Mouse (Mus musculus) heart, embryonic 15.5 days (tissue): ENCODE results near the gene Ifitm10. TPM values are rescaled to one million over a fixed set of nuclear protein-coding genes. Genes with fewer than 3 reads are reported as not detected.
A peak's percentile ranks its signal among the peaks of the same experiment; 100 is the strongest.
"Not testable (repeated sequence)": the region's sequence is repeated elsewhere in the genome, so short reads cannot be mapped to it uniquely, and the experiment has no call there.

Source experiments
- ATAC-seq: fragments of 200-750 bp; cut with Nextera tagmentation; replicated peaks from 2 replicates; pipeline ENCODE4 v1.8.0; 2017; ENCODE audit warnings: low read depth, moderate TSS enrichment; ENCODE audit not compliant: insufficient number of reproducible peaks, insufficient read depth, low FRiP score
- H3K27ac ChIP-seq: fragments of 300-500 bp; sonication (generic); 2 replicates; pipeline ENCODE4 v1.5.1; 2015; ENCODE audit warnings: mild to moderate bottlenecking, inconsistent platforms
- H3K27me3 ChIP-seq: fragments of 300-500 bp; sonication (generic); 2 replicates; pipeline ENCODE4 v1.6.1; 2015; ENCODE audit warnings: inconsistent platforms
- H3K36me3 ChIP-seq: fragments of 300-500 bp; sonication (generic); 2 replicates; pipeline ENCODE4 v1.6.1; 2015; ENCODE audit warnings: mild to moderate bottlenecking, inconsistent platforms
- H3K4me1 ChIP-seq: fragments of 300-500 bp; sonication (generic); replicated peaks from 2 replicates; pipeline ENCODE4 v1.6.1; 2015; ENCODE audit warnings: inconsistent platforms
- H3K4me2 ChIP-seq: fragments of 300-500 bp; sonication (generic); 2 replicates; pipeline ENCODE4 v1.6.1; 2015; ENCODE audit warnings: inconsistent platforms, mild to moderate bottlenecking, moderate library complexity
- H3K4me3 ChIP-seq: fragments of 300-500 bp; sonication (generic); 2 replicates; pipeline ENCODE4 v1.5.1; 2015; ENCODE audit warnings: mild to moderate bottlenecking, inconsistent platforms
- H3K9ac ChIP-seq: fragments of 300-500 bp; sonication (generic); 2 replicates; pipeline ENCODE4 v1.6.1; 2015; ENCODE audit warnings: mild to moderate bottlenecking, inconsistent platforms
- H3K9me3 ChIP-seq: fragments of 300-500 bp; sonication (generic); replicated peaks from 2 replicates; pipeline ENCODE4 v1.6.1; 2016; ENCODE audit warnings: inconsistent platforms
- WGBS: fragments of 180-500 bp; shearing (Covaris S2); methylation state at CpG from one replicate; pipeline ENCODE4 v1.1.7; 2015; ENCODE audit warnings: mixed read lengths; 5-methylcytosine and 5-hydroxymethylcytosine counted together
- polyA plus RNA-seq: library from polyadenylated mRNA; unstranded; fragments of >200 nt; fragmentation: Nextera tagmentation; extraction: Ambion mirVana; gene quantifications from 2 replicates; pipeline ENCODE4 v1.2.1, GENCODE M21; 2015

The Ifitm10 gene
- polyA plus RNA-seq, 1 experiment from 2014 or later: 5.5 TPM

DNA sequence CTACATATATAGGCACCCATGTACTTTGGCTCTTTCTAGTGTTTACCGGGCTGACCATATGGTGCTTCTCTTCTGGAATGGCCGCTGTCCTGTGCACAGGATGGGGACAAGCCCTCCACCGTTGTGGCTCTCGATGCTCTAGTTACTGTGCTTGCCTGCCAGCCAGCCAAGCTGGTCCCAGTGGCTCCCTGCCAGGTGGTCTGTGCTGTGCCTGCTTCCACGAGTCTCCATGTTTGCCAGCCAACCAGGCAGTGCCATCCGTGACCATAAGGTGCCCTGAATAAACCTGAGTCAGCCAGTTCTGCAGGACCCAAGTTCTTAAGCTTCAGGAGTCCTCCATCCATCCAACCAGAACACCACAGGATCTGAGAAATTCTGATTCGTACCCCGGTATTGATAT lies 38.4 kb downstream of the Ifitm10 start:
- Histone ChIP-seq H3K4me2 (no peak overlapping the region), H3K9ac (no peak overlapping the region), H3K36me3 (no peaks in the 10 kb centered on the region), H3K9me3 (no peaks in the 10 kb centered on the region), H3K27ac (no peak overlapping the region), H3K27me3 (no peaks in the 10 kb centered on the region), H3K4me1 (peaks cover 13% of the 10 kb centered on the region), H3K4me3 (no peak overlapping the region)
- 81% methylated on average over 8 of the region's 8 CpGs for WGBS
- ATAC-seq: no peak

DNA sequence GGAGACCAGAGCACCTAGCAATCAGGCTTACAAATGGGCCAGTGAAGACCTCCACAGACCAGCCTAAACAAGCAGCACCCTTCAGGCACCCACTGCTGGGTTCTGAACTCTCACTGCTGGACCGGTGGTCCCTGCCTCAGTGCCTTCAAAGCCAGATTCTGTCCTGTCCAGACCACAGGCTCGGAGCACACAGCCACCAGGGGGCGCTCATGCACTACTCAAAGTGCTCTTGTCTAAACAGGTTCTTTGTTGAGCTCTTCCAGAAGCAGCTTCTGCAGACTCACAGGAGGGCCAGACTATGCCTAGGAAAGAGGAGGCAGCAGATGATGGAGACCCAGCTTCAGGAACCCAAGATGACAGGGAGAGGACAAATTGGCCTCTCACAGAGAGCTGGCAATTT lies 39.3 kb downstream of the Ifitm10 start:
- Histone ChIP-seq H3K36me3 (no peaks in the 10 kb centered on the region), H3K9me3 (no peaks in the 10 kb centered on the region), H3K4me3 (no peak overlapping the region), H3K4me2 (no peak overlapping the region), H3K4me1 (peaks cover 22% of the 10 kb centered on the region), H3K9ac (0 out of 2 replicates have a peak overlapping the region, but pooled peaks have one; percentile 3), H3K27ac (no peak overlapping the region), H3K27me3 (no peaks in the 10 kb centered on the region)
- WGBS: 1% methylated on average over 3 of the region's 3 CpGs
- no peak; the same call in 1 of the 2 replicates for ATAC-seq

DNA sequence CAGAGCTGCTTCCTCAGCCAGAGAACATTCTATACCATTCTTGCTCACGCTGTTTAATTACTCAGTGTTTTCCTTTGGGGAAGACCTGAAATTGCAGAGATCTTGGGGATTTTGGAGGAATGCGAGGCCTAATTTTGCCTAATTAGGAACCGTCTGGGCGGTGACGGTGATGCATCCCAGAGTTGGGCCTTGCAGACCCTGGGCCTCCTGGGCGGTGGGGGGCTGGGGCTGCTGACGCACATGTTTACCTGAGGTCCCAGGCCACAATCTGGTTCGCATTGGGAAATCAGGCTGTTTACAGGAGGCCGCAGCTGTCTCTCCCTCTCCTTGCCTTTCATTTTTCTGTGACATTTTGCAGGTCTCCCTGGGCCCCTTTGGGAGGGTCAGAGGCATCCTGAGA lies 40.8 kb downstream of the Ifitm10 start:
- Histone ChIP-seq H3K4me1 (peaks cover 22% of the 10 kb centered on the region), H3K27ac (peak overlapping the region; percentile 64)
- WGBS: 80% methylated on average over 6 of the region's 9 CpGs
- not testable (repeated sequence) for H3K4me2 ChIP-seq, H3K4me3 ChIP-seq, H3K36me3 ChIP-seq, ATAC-seq, H3K27me3 ChIP-seq, H3K9me3 ChIP-seq, H3K9ac ChIP-seq

DNA sequence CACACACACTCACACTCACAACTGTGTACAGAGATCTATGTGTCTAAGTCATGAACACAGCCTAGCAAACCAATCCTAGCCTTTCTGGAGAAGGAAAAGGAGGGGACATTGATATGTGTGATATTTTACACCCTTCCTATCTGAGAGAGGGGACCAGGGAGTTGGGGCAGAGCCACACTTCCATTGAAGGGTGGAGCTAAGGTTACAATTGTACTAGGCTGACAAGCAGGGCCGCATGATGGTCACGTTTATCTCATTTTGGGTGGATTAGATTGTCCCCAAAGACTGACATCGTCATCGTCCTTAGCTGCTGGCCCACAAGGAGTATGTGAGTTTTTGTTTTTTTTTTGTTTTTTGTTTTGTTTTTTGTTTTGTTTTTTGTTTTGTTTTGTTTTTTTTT lies 42.3 kb downstream of the Ifitm10 start:
- Histone ChIP-seq H3K4me3 (no peak overlapping the region), H3K9me3 (no peaks in the 10 kb centered on the region), H3K4me2 (no peak overlapping the region), H3K27ac (peak overlapping the region; percentile 90), H3K27me3 (no peaks in the 10 kb centered on the region), H3K9ac (no peak overlapping the region), H3K36me3 (no peaks in the 10 kb centered on the region), H3K4me1 (peaks cover 30% of the 10 kb centered on the region)
- ATAC-seq: no peak
- WGBS: 56% methylated on average over 4 of the region's 4 CpGs

DNA sequence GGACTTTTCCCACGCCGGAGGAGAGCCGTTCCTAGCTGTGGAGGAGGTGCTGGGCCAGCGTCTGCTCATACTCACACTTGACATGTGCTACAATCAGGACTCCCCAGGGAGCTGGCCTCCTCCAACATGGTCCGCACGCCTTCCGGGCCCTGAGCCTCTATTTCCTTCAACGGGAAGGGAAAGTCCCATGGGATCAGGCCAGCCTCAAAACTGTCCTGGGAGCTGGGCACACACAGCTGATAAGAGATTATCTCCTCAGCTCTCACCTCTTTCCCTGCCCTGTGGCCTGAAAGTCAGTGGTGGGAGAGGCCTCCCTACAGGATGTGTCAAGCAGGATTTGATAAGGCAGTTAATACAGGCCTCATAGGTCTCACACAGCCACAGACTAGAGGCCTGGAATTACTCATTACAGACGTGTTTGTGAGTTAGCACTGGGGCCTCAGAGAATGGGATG lies 43.3 kb downstream of the Ifitm10 start:
- no peak overlapping the region for H3K4me2 ChIP-seq
- peak overlapping the region; percentile 90 for H3K27ac ChIP-seq
- ATAC-seq: peak; percentile 90
- no peak overlapping the region for H3K4me3 ChIP-seq
- peaks cover 30% of the 10 kb centered on the region for H3K4me1 ChIP-seq
- no peak overlapping the region for H3K9ac ChIP-seq
- H3K36me3 ChIP-seq: no peaks in the 10 kb centered on the region
- WGBS: 10% methylated on average over 9 of the region's 9 CpGs
- H3K9me3 ChIP-seq: no peaks in the 10 kb centered on the region
- H3K27me3 ChIP-seq: no peaks in the 10 kb centered on the region

DNA sequence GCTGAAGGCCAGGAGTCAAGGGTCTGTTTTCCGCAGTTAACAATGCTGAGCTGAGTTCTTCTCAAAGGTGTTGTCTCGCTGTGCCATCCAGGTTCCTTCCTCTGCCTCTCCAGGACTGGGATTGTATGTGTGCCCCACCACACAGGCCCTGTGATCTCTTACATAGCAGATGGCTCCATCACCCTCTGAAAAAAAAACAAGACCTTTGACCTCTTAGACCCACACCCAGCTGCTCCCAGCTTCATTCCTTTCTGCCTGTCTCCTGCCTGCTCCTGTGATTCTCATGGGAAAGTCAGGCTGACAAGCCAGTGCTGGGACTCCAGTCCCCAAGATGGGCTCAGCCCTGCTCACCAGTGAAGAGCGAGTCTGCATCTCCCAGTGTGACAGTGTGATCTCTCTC lies 45.0 kb downstream of the Ifitm10 start:
- peak overlapping the region; percentile 30; the same call in 1 of the 2 replicates for H3K27ac ChIP-seq
- H3K4me2 ChIP-seq: no peak overlapping the region
- no peak overlapping the region for H3K4me3 ChIP-seq
- H3K36me3 ChIP-seq: no peaks in the 10 kb centered on the region
- peaks cover 30% of the 10 kb centered on the region for H3K4me1 ChIP-seq
- no peak overlapping the region for H3K9ac ChIP-seq
- H3K9me3 ChIP-seq: no peaks in the 10 kb centered on the region
- 72% methylated on average over 3 of the region's 3 CpGs for WGBS
- ATAC-seq: no peak
- H3K27me3 ChIP-seq: no peaks in the 10 kb centered on the region

DNA sequence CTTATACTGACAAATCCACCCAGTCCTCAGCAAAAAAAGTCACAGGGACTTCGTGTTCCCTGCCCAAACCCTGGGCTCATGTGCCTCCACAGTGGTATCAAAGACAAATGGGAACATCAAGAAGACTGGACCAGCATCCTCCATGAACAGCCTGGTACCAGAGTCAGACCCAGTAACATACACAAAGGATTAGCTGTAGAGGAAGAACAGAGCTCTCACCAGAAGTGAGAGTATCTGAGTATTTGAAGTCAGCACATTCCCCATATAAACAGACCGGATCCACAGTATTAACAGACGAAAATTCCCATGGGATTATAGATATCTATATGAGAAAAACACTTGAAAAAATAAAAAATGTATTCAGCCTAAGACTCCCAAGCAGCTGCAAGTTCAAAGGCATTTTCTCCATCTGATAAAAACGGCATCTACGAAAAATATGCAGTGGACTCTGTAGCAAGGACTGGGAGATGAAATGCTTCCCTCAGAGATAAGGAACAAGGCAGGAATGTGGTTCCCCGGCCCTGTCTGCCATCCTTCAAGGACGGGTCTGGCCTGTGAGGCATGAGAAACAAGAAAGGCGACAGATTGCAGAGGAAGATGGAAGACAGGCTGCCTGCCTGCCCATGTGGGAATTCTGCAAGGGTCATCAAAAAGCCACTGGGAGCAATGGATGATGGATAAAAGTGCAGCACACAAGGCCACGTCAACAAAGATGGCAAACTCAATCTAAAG lies 46.7 kb downstream of the Ifitm10 start:
- WGBS: 30% methylated on average over 9 of the region's 9 CpGs
- no peaks in the 10 kb centered on the region for H3K27me3 ChIP-seq

DNA sequence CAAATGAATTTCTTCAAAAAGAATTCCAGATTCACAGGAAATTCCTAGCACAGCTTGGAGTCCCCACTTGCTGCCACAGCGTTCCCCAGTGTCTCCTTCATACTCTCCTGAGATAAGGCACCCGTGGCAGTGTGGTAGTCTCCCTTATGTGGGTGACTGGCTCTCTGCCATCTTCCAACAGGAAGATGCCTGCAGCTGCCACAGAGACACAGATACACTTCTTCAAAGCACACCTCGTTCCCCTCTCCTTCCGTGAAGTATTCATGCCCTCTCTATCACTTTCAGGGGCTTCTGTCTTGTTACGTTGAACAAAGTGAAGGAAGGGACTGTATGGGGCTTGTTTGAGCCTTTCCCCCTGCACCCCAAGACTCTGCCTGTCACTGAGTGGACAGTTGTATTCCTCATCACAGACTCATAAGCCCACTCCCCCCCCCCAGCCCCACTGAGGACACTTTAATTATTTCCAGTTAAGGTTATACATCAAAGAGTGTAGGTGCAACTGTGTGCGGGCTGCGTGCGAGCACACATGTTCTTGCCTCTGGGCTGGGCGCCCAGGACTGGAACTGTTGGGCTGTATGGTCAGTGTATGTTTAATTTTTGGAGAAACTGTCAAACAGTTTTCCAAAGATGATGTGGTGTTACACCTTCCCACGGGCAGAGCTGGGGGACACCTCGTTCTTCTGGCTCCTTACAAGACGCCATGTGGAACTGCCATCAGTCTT lies 50.0 kb downstream of the Ifitm10 start:
- no peaks in the 10 kb centered on the region for H3K9me3 ChIP-seq
- no peak for ATAC-seq
- peak overlapping the region; percentile 20; the same call in 1 of the 2 replicates for H3K27ac ChIP-seq
- 74% methylated on average over 12 of the region's 12 CpGs for WGBS
- H3K9ac ChIP-seq: no peak overlapping the region
- no peaks in the 10 kb centered on the region for H3K36me3 ChIP-seq
- H3K4me2 ChIP-seq: no peak overlapping the region
- no peak overlapping the region for H3K4me3 ChIP-seq
- peaks cover 19% of the 10 kb centered on the region for H3K4me1 ChIP-seq
- H3K27me3 ChIP-seq: no peaks in the 10 kb centered on the region

More for the DNA sequence above, 46.7 kb downstream of the Ifitm10 start:
- peak overlapping the region; percentile 65 for H3K27ac ChIP-seq
- ATAC-seq: no peak
- no peak overlapping the region for H3K4me2 ChIP-seq
- H3K9ac ChIP-seq: no peak overlapping the region
- no peaks in the 10 kb centered on the region for H3K36me3 ChIP-seq
- no peaks in the 10 kb centered on the region for H3K9me3 ChIP-seq
- H3K4me3 ChIP-seq: no peak overlapping the region
- H3K4me1 ChIP-seq: peaks cover 30% of the 10 kb centered on the region

DNA sequence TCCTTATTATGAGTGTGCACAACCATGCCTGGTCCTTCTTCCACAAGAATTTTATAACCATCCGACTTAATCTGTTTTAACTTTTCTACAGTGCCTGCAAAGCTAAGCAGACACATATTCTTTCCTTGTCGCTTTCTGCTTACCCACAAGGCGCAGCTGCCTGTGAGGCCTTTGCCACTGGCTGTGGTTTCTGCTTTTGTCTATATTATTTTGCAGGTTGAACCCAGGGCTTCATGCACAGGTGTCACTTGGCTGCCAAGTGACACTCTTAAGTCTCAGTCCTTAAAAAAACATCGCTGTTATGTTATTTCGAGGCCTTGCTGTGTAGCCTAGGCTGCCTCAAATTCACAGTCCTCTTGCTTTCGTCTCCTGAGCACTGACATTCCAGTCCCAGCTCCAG lies 50.9 kb downstream of the Ifitm10 start:
- H3K4me1 ChIP-seq: peaks cover 25% of the 10 kb centered on the region

DNA sequence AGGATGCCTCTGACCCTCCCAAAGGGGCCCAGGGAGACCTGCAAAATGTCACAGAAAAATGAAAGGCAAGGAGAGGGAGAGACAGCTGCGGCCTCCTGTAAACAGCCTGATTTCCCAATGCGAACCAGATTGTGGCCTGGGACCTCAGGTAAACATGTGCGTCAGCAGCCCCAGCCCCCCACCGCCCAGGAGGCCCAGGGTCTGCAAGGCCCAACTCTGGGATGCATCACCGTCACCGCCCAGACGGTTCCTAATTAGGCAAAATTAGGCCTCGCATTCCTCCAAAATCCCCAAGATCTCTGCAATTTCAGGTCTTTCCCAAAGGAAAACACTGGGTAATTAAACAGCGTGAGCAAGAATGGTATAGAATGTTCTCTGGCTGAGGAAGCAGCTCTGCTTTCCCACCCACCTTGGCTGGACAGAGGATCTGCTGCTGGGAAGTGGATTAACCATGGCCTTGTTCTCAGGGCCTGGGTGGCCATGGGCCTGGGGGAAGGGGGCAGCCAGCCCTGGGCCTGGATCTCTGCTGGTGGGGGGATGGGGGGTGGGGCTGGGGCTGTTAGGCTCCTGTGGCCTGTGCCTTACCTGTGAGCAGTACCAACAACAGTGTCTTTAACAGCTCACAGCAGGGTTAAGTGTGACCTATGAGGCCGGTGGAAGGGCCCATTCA lies 51.8 kb downstream of the Ifitm10 start:
- WGBS: 68% methylated on average over 5 of the region's 10 CpGs

More for the DNA sequence above, 50.9 kb downstream of the Ifitm10 start:
- WGBS: 79% methylated on average over 6 of the region's 6 CpGs
- H3K9me3 ChIP-seq: no peaks in the 10 kb centered on the region
- H3K4me3 ChIP-seq: no peak overlapping the region
- H3K27me3 ChIP-seq: no peaks in the 10 kb centered on the region
- no peak for ATAC-seq
- H3K36me3 ChIP-seq: no peaks in the 10 kb centered on the region
- no peak overlapping the region for H3K4me2 ChIP-seq
- H3K9ac ChIP-seq: no peak overlapping the region
- H3K27ac ChIP-seq: peak overlapping the region; percentile 20; the same call in 1 of the 2 replicates

DNA sequence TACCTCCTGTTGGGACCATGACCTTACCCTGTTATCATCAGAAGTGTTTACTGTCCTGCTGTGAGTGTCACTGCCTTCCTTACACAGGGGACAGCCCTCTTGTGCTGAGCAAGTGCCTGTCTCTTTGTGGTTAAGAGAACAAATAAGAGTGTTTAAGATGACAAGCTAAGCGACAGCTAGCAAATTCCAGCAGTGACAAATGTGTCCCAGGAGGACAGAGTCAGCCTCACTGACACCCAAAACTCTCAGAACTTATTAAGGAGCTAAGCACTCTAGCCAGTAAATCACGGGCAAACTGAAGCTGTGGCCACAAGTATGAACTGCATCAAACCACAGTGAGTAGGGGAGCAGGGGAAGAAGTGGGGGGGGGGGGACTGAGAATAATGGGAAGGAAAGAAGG lies 52.6 kb downstream of the Ifitm10 start:
- no peaks in the 10 kb centered on the region for H3K27me3 ChIP-seq
- H3K4me2 ChIP-seq: no peak overlapping the region
- H3K27ac ChIP-seq: peak overlapping the region; percentile 63
- no peak overlapping the region for H3K9ac ChIP-seq
- H3K36me3 ChIP-seq: no peaks in the 10 kb centered on the region
- H3K4me1 ChIP-seq: peaks cover 28% of the 10 kb centered on the region
- H3K9me3 ChIP-seq: no peaks in the 10 kb centered on the region
- 36% methylated on average over 2 of the region's 2 CpGs for WGBS
- ATAC-seq: no peak
- H3K4me3 ChIP-seq: no peak overlapping the region

More for the DNA sequence above, 51.8 kb downstream of the Ifitm10 start:
- H3K4me3 ChIP-seq, H3K9ac ChIP-seq, H3K27me3 ChIP-seq, ATAC-seq, H3K4me2 ChIP-seq, H3K36me3 ChIP-seq, H3K9me3 ChIP-seq: not testable (repeated sequence)
- Histone ChIP-seq H3K27ac (peak overlapping the region; percentile 63), H3K4me1 (peaks cover 29% of the 10 kb centered on the region)
